Mouse (Mus musculus) bone marrow, adult 2 months (tissue): Measurements from ENCODE around the gene 1110059E24Rik. TPM values are rescaled to one million over a fixed set of nuclear protein-coding genes. Genes with fewer than 3 reads are reported as not detected.

Source experiments
- H3K27ac ChIP-seq: fragments of 200-500 bp; 2 replicates; pipeline ENCODE4 v1.5.1; 2012; ENCODE audit warnings: low read depth, mild to moderate bottlenecking, control low read depth, inconsistent platforms, low read length; ENCODE audit not compliant: control insufficient read depth, poor library complexity, insufficient read depth
- H3K4me1 ChIP-seq: fragments of 200-500 bp; 2 replicates; pipeline ENCODE4 v1.6.1; 2011; ENCODE audit warnings: low read length; ENCODE audit not compliant: control insufficient read depth, insufficient read depth
- H3K4me3 ChIP-seq: fragments of 200-500 bp; replicated peaks from 2 replicates; pipeline ENCODE3; 2011; ENCODE audit warnings: mild to moderate bottlenecking, low read depth, low read length, control low read depth; ENCODE audit not compliant: control insufficient read depth
- CTCF ChIP-seq: fragments of 200-500 bp; IDR thresholded peaks from 2 replicates; pipeline ENCODE4 v1.5.1; 2011; ENCODE audit warnings: low read length, control low read depth; ENCODE audit not compliant: control insufficient read depth, insufficient read depth
- POLR2A ChIP-seq: fragments of 200-500 bp; IDR thresholded peaks from 2 replicates; pipeline ENCODE4 v1.6.1; 2011; ENCODE audit warnings: low read depth, mild to moderate bottlenecking, control low read depth, low read length, borderline replicate concordance; ENCODE audit not compliant: control insufficient read depth
- WGBS: fragments of 180-500 bp; shearing (Covaris S2); methylation state at CpG from one replicate; pipeline ENCODE4 v1.1.7; 2018; 5-methylcytosine and 5-hydroxymethylcytosine counted together
- polyA plus RNA-seq: library from polyadenylated mRNA; stranded (reverse); fragments of >200 nt; gene quantifications from 2 replicates; pipeline ENCODE4 v1.2.4, GENCODE M21; 2011; ENCODE audit warnings: low replicate concordance; ENCODE audit not compliant: missing spikeins, insufficient read depth, insufficient read length

The 1110059E24Rik gene
- polyA plus RNA-seq, 1 experiment, result 14.1 TPM

DNA sequence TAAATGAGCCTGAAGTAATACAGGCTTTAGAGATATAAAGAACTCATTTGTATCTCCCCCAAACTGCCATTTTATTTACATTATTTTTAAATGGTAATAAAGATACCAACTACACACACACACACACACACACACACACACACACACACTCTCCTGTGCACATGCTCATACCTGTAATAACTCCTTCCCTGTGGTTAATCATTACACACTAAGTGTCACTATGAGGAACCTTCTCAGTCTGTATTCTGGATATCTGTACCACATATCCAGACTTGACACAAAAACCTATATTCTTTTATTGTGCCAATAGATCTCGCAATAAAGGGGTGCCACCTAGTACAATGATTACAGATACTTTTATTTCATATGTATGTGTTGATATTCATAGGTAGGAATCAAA, 62.9 kb downstream of the 1110059E24Rik start:
- 84% methylated on average over 1 of the region's 1 CpGs for WGBS
- no peak for TF ChIP-seq POLR2A
- TF ChIP-seq CTCF, result no peak
- Histone ChIP-seq H3K4me3 (no peak overlapping the region), H3K27ac (no peak overlapping the region), H3K4me1 (no peaks in the 10 kb centered on the region; the same call in 1 of the 2 replicates)

DNA sequence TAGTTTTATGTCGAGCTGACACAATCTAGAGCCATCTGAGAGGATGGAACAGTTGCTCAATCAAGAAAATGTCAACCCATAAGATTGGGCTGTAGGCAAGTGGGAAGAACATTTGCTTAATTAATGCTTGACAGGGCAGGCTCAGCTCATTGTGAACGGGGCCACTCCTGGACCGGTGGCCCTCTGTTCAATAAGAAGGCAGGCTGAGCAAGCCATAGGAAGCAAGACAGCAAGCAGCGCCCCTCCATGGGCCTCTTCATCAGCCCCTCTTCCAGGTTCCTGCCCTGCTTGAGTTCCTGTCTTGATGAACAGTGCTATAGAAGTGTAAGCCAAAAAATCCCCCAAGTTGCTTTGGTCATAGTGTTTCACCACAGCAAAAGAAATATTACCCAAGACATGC, 65.2 kb downstream of the 1110059E24Rik start:
- Histone ChIP-seq H3K27ac (no peak overlapping the region), H3K4me1 (no peaks in the 10 kb centered on the region; the same call in 1 of the 2 replicates), H3K4me3 (no peak overlapping the region)
- TF ChIP-seq POLR2A (no peak), CTCF (no peak)
- WGBS, result 71% methylated on average over 4 of the region's 4 CpGs

DNA sequence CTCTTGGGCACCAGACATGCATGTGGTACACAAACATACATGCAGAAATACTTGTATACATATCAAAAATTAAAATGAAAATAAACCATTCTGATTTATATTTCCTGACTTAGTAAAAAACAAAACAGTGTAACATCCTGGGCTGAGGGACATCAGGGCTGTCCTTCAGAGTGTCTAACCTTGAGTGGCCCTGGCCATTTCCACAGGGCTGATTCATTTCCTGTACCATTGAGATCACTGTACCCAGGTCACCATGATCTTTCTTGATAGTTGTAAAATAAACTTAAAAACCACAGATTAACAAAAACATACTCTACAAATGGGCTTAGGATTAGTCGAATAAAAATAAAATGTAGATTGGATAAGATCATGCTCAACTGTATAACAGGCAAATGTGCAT, 66.2 kb downstream of the 1110059E24Rik start:
- no peaks in the 10 kb centered on the region; the same call in 1 of the 2 replicates for H3K4me1 ChIP-seq
- H3K4me3 ChIP-seq, result no peak overlapping the region
- peak overlapping the region; percentile 61; the same call in 1 of the 2 replicates for H3K27ac ChIP-seq
- WGBS, result 83% methylated on average over 1 of the region's 1 CpGs
- no peak for TF ChIP-seq CTCF
- no peak for TF ChIP-seq POLR2A

DNA sequence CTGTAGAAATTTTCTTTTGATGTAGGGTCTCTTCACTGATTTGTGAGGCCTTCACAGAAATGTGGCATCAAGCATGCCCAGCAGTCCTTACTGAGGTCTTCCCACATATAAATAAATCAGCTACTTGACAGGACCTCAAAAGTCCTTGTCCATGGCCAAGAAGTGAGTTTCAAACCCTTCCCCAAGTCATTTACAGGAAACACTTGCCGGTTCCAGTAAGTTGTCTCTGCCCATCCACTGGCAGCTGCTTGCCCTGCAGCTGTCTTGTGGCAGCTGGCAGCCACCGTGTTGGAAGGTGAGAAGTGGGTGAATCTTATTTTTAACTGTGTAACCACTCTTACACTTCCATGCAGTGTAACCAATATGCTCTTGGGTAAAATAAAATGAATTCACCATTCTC, 66.9 kb downstream of the 1110059E24Rik start:
- no peak overlapping the region for H3K4me3 ChIP-seq
- TF ChIP-seq POLR2A, result no peak
- TF ChIP-seq CTCF, result no peak
- no peaks in the 10 kb centered on the region; the same call in 1 of the 2 replicates for H3K4me1 ChIP-seq
- 15% methylated on average over 2 of the region's 2 CpGs for WGBS
- peak overlapping the region; percentile 58 for H3K27ac ChIP-seq

DNA sequence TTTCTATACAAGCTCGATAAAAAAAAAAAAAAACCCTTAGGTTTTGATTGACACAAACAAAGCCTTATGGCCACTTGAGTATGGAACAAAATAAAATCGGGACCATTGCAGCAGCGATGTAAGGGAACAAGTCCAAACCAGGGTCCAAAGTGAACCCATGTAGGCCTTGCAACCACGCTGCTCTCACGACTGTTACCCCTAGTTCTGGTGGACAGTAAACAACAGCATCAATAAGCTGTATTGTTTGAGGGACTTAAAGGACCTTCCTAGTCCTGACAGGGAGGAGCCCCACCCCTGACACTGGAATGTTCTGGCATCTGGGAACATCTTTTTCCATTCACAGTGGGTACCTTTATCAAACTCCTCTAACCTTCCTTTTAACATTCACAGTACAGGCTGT, 68.8 kb downstream of the 1110059E24Rik start:
- no peak for TF ChIP-seq CTCF
- no peak for TF ChIP-seq POLR2A
- Histone ChIP-seq H3K4me3 (no peak overlapping the region), H3K4me1 (no peaks in the 10 kb centered on the region; the same call in 1 of the 2 replicates), H3K27ac (peak overlapping the region; percentile 77)
- WGBS, result 66% methylated on average over 5 of the region's 5 CpGs

DNA sequence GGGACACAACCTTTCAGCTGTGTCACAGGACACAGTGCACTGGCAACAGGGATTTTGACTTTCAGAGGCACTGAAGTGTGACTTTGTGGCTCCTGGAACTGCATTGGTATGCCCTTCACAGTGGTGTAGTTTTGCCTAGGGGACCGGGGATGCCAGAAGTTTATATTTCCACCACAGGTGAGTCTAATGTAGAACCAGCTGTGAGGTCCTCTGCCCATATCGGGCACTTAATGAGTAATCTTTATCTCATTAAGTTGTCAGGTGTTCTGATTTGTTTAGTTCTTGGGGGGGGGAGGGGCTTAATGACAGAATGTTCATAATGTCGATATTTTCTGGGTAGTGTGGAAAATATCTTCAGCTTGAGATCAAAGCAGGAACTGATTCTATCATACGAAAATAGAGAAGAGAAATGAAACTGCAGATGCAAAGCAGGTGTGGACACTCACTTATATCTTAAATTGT, 69.2 kb downstream of the 1110059E24Rik start:
- 48% methylated on average over 4 of the region's 4 CpGs for WGBS
- peak overlapping the region; percentile 81 for H3K27ac ChIP-seq
- H3K4me3 ChIP-seq, result no peak overlapping the region
- H3K4me1 ChIP-seq, result no peaks in the 10 kb centered on the region; the same call in 1 of the 2 replicates
- no peak for TF ChIP-seq CTCF
- TF ChIP-seq POLR2A, result no peak

DNA sequence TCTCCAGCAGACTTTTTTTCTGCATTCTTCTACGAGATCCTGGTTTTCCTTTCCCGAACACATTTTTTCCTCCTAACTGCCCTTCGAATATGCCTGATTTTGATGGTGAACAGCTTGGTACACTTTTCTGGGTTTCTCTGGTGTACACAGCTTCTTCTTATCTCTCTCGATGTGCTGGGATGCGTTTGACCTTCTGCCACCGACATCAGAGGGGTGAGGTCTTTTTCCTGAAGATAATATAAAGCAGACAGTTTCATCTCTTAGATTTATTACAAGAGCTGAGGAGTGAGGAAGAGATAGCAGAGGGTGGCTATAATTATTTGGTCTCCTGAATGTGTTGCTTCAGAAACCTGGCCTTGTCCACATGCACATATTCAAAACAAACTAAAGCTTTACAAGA, 71.4 kb downstream of the 1110059E24Rik start:
- H3K4me1 ChIP-seq, result no peaks in the 10 kb centered on the region; the same call in 1 of the 2 replicates
- no peak overlapping the region for H3K27ac ChIP-seq
- H3K4me3 ChIP-seq, result no peak overlapping the region
- WGBS, result 68% methylated on average over 6 of the region's 6 CpGs
- no peak for TF ChIP-seq CTCF
- no peak for TF ChIP-seq POLR2A

DNA sequence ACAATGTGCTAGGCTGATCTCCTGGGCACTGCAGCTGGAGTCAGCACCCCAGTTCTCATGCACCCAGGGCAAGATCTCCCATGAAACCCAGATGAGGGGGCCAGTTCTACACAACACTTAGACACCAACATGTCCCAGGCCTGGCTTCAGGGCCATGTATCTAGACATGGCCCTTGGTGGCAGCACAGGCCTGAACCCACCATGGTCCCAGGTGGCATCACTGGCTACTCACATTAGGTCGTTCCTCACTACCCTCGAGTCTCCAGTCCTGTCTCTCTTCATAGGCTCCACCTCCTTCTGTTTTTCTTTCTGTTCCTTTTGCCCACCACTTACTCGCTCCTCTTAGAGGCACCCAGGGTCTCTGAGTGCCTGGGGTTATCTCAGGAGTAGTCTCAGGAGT, 72.9 kb downstream of the 1110059E24Rik start:
- no peak overlapping the region for H3K27ac ChIP-seq
- TF ChIP-seq CTCF, result no peak
- TF ChIP-seq POLR2A, result no peak
- no peak overlapping the region for H3K4me3 ChIP-seq
- H3K4me1 ChIP-seq, result no peaks in the 10 kb centered on the region; the same call in 1 of the 2 replicates
- 72% methylated on average over 3 of the region's 3 CpGs for WGBS

DNA sequence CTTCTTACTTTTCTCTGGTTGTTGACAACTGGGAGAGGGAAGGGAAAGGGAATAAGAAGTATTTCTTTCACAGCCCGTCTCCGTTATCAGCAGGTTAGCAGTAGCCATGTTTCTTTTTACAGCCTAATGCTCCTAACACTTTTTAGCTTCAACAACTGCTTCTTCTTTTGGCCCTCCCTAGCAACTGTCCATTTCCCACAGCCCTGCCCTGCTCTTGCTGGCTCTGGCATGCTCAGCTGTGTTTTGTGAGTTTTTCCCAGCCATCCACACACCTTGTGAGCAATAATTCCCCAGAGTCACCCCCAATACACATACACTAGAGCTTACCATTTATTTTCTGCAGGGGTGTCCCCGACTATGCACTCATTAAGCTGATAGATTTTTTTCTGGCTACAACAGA, 75.3 kb downstream of the 1110059E24Rik start:
- no peak overlapping the region for H3K4me3 ChIP-seq
- TF ChIP-seq CTCF, result no peak
- no peak for TF ChIP-seq POLR2A
- 78% methylated on average over 3 of the region's 3 CpGs for WGBS
- no peaks in the 10 kb centered on the region for H3K4me1 ChIP-seq
- H3K27ac ChIP-seq, result no peak overlapping the region
